Mouse (Mus musculus) midbrain, embryonic 14.5 days (tissue): ENCODE data around the gene Prrx2. TPM values are rescaled to one million over a fixed set of nuclear protein-coding genes. Genes with fewer than 3 reads are reported as not detected.

Source experiments
- ATAC-seq: fragments of 200-750 bp; cut with Nextera tagmentation; 2 replicates; pipeline ENCODE4 v1.8.0; 2017; ENCODE audit warnings: moderate number of reproducible peaks, moderate library complexity; ENCODE audit not compliant: low FRiP score, low TSS enrichment
- DNase-seq: peaks from one replicate; pipeline ENCODE4 v3.0.0-alpha.2; 2015
- H3K27ac ChIP-seq: fragments of 300-500 bp; sonication (generic); replicated peaks from 2 replicates; pipeline ENCODE4 v1.5.1; 2014; ENCODE audit warnings: mild to moderate bottlenecking, low read depth, low read length, moderate library complexity
- H3K27me3 ChIP-seq: fragments of 300-500 bp; sonication (generic); 2 replicates; pipeline ENCODE4 v1.6.1; 2014; ENCODE audit warnings: low read length, control low read depth, mixed read lengths; ENCODE audit not compliant: control insufficient read depth, insufficient read depth
- H3K36me3 ChIP-seq: fragments of 300-500 bp; sonication (generic); 2 replicates; pipeline ENCODE4 v1.6.1; 2014; ENCODE audit warnings: low read length, control low read depth; ENCODE audit not compliant: control insufficient read depth, insufficient read depth
- H3K4me1 ChIP-seq: fragments of 300-500 bp; sonication (generic); 2 replicates; pipeline ENCODE4 v1.6.1; 2014; ENCODE audit warnings: mild to moderate bottlenecking, antibody characterized with exemption, low read length, control low read depth; ENCODE audit not compliant: control insufficient read depth, insufficient read depth
- H3K4me2 ChIP-seq: fragments of 300-500 bp; sonication (generic); 2 replicates; pipeline ENCODE4 v1.6.1; 2014; ENCODE audit warnings: mild to moderate bottlenecking, low read length, moderate library complexity
- H3K4me3 ChIP-seq: fragments of 300-500 bp; sonication (generic); replicated peaks from 2 replicates; pipeline ENCODE4 v1.5.1; 2014; ENCODE audit warnings: low read depth, low read length
- H3K9ac ChIP-seq: fragments of 300-500 bp; sonication (generic); replicated peaks from 2 replicates; pipeline ENCODE4 v1.6.1; 2014; ENCODE audit warnings: mild to moderate bottlenecking, low read length, moderate library complexity
- H3K9me3 ChIP-seq: fragments of 300-500 bp; sonication (generic); 2 replicates; pipeline ENCODE4 v1.6.1; 2016; ENCODE audit warnings: low read length, control low read depth, mixed read lengths; ENCODE audit not compliant: control insufficient read depth
- WGBS: fragments of 180-500 bp; shearing (Covaris S2); extraction: QIAGEN DNeasy Blood & Tissue Kit; methylation state at CpG from one replicate; pipeline ENCODE4 v1.1.7; 2014; 5-methylcytosine and 5-hydroxymethylcytosine counted together
- polyA plus RNA-seq: library from polyadenylated mRNA; unstranded; fragments of >200 nt; fragmentation: Nextera tagmentation; extraction: Ambion mirVana; gene quantifications from 2 replicates; pipeline ENCODE4 v1.2.1, GENCODE M21; 2014

Gene Prrx2
- polyA plus RNA-seq, 1 experiment from 2014 or later: 2.2 TPM

DNA sequence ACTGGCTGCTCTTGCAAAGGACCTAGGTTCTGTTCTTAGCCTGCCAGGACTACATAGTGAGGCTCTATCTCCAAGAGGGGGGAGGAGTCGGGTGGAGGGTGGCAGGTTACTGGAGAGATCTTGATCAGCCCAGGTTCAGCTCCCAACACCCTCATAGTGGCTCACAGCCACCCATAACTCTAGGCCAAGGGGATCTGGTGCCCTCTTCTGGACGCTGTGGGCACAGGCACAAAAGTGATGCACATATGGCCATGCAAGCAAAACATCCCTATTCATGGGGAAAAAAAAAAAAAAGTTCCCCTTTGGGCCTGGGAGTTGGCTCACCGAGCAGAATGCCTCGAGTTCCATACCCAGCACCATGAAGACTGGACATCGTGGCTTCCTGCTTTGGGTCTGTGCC, 5.5 kb upstream of the Prrx2 start:
- no peak for ATAC-seq
- H3K4me2 ChIP-seq: no peak overlapping the region
- H3K36me3 ChIP-seq: peaks cover 16% of the 10 kb centered on the region
- H3K4me1 ChIP-seq: peaks cover 14% of the 10 kb centered on the region
- no peak overlapping the region for H3K27ac ChIP-seq
- H3K4me3 ChIP-seq: no peak overlapping the region
- no peaks in the 10 kb centered on the region for H3K9me3 ChIP-seq
- 37% methylated on average over 5 of the region's 5 CpGs for WGBS
- H3K9ac ChIP-seq: no peak overlapping the region
- no peaks in the 10 kb centered on the region for H3K27me3 ChIP-seq
- DNase-seq: peak; percentile 17

DNA sequence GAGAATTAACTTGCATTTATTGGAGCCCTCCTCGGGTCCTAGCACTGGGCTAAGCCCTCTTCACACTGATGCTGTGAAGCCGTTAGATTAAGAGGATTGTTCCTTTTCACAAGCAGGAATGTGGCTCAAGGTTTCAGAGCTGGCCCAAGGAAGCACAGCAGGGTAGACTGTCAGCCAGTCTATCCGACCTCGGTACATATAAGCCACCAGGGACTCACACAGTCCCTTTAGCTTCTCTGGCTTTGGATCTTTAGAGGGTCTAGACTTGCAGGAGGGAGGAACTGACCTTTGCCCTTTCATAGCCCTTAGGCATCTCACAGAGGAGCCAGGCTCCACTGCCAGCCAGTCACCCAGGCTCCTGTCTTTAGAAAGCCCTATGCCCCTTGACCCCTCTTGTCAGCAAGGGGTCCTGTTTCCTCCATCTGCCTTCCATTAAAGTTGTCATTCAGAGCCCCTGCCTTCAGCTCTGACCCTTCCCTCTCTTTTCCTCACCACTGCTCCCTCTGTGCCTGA, 4.4 kb upstream of the Prrx2 start, which contains the start of gene Asb6:
Gene Asb6 (minus strand): TSS at position 51 of the 513 bp plus-strand sequence.
- Histone ChIP-seq H3K9me3 (no peaks in the 10 kb centered on the region), H3K27me3 (no peaks in the 10 kb centered on the region), H3K4me3 (no peak within 1 kb of the TSS), H3K36me3 (peaks cover 6% of the 10 kb centered on the region), H3K4me1 (peaks cover 14% of the 10 kb centered on the region), H3K4me2 (no peak within 1 kb of the TSS), H3K27ac (no peak within 1 kb of the TSS), H3K9ac (no peak within 1 kb of the TSS)
- whole genome bisulfite sequencing: 5% methylated on average over 4 of the region's 4 CpGs
- ATAC-seq: no peak
- no peak for DNase-seq

DNA sequence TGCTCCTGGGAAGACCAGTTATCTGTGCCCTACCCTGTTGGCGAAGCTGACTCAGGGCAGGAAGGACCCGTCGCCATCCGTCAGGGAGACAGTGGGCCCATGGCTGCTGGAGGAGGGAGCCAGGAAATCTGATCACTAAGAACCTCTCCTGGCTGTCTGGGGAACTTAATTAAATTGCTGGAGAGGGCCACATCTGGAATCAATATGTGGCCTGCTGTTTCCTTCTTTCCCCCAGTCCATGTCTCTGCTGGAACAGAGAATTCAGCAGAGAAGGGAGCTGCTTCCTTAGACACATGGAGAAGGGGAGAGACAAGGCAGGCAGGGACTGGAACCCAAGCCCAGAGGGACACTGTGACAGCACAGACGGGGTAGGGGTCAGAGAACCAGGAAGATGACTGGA, 1.1 kb upstream of the Prrx2 start:
- Histone ChIP-seq H3K27me3 (no peaks in the 10 kb centered on the region), H3K4me3 (no peak overlapping the region), H3K4me1 (peaks cover 4% of the 10 kb centered on the region; the same call in 1 of the 2 replicates), H3K9me3 (no peaks in the 10 kb centered on the region), H3K27ac (no peak overlapping the region), H3K4me2 (no peak overlapping the region), H3K36me3 (no peaks in the 10 kb centered on the region), H3K9ac (no peak overlapping the region)
- WGBS: 61% methylated on average over 5 of the region's 5 CpGs
- DNase-seq: no peak
- no peak for ATAC-seq

DNA sequence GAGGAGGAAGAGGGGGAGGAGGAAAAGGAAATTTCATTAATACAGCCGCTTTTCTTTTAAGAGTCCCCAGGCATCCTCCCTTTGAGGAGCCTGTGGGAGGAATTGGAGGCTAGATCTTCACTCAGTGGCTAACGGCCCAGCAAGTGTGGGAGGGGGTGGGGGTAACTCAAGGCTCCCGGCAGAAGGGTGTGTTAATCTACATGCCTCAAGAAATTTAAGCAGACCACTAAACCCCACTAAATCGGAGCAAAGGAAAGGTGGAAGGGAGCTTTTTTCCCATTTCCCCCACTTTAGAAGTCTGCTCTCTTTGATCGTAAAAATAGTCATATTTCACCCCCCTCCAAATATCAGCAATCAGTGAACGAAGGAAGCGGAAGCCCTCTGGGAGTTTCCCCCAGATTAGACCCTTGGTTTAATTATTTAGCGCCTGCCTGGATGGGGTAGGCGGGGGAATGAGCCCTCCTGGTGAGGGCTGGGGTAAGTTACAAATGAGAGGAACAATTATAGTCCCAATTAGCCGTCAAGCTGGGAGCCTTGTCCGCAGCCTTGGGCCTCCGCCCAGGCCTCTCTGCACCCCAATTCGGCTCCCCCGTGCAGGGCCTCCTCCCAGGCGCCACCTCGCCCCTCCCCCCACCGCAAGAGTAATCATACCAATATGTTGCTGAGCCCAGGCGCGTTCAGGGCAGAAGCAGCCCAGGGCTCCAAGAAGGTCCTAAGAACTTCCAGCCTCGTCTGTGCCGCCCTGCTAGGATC, 1.6 kb downstream of the Prrx2 start:
- Histone ChIP-seq H3K27ac (no peak overlapping the region), H3K4me2 (no peak overlapping the region)
- WGBS: 17% methylated on average over 21 of the region's 21 CpGs

DNA sequence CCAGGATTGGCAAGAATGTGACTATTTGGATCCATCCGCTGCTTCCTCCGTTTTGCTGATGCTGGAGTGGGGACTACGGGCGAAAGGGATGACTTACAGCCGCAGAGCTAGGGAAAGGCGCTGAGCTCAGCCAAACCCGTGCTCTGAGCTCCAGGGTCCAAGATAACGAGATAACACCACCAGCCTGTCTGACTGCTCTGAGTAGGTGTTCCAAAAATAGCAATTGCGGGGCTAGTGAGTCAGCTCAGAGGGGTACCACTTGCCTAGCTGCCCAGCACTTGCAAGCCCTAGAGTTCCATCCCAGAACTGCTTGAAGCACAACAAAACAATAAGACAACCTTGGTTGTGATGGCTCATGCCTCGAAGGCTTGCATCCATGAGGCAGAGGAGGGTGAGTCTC, 7.8 kb downstream of the Prrx2 start:
- H3K27me3 ChIP-seq: peaks cover 27% of the 10 kb centered on the region
- no peak overlapping the region for H3K9ac ChIP-seq
- ATAC-seq: no peak
- no peak overlapping the region for H3K4me3 ChIP-seq
- peaks cover 8% of the 10 kb centered on the region; the same call in 1 of the 2 replicates for H3K4me1 ChIP-seq
- DNase-seq: no peak
- H3K9me3 ChIP-seq: no peaks in the 10 kb centered on the region
- H3K36me3 ChIP-seq: no peaks in the 10 kb centered on the region
- H3K4me2 ChIP-seq: no peak overlapping the region
- no peak overlapping the region for H3K27ac ChIP-seq
- 71% methylated on average over 10 of the region's 10 CpGs for WGBS

More for the DNA sequence above, 1.6 kb downstream of the Prrx2 start:
- H3K27me3 ChIP-seq: no peaks in the 10 kb centered on the region
- H3K36me3 ChIP-seq: no peaks in the 10 kb centered on the region
- H3K4me1 ChIP-seq: peaks cover 4% of the 10 kb centered on the region; the same call in 1 of the 2 replicates
- H3K9me3 ChIP-seq: no peaks in the 10 kb centered on the region
- DNase-seq (no peak), ATAC-seq (no peak)
- H3K4me3 ChIP-seq: no peak overlapping the region
- H3K9ac ChIP-seq: no peak overlapping the region

DNA sequence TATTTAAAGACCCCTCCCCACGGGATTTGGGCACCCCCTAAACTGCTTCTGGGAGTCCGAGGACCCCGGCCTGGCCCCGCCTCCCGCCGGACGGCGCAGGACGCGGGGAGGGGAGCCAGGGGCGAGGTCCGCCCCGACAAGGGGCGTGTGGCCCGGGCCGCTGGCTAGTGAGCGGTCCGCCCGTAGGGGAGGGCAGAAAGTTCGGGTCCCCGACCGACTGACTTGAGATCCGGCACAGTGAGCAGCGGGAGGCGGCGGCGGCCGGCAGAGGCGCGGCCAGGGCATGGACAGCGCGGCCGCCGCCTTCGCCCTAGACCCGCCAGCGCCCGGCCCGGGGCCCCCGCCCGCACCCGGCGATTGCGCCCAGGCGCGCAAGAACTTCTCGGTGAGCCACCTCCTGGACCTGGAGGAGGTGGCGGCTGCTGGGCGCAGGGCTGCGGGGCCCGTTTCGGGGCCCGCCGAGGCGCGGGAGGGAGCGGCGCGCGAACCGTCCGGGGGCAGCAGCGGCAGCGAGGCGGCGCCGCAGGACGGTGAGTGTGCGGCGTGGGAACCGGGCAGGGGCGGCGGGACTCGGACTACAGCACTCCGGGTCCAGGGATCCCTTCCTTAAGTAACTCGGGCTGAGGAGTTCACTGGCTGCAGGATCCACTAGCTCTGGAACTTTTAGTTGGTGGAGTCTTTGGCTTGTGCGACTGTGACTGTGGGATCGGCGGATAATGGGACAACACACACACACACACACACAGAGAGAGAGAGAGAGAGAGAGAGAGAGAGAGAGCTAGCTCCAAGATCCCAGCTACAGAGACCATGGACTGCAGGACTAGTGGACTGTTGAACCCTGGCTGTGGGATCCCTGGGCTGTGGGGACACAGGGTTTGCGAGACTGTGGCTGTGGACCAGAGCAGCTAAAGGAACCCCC, 10.6 kb downstream of the Prrx2 start:
- peak overlapping the region; percentile 69 for H3K4me2 ChIP-seq
- no peak for DNase-seq
- no peak for ATAC-seq
- peaks cover 27% of the 10 kb centered on the region for H3K27me3 ChIP-seq
- H3K4me3 ChIP-seq: peak overlapping the region; percentile 38
- H3K36me3 ChIP-seq: no peaks in the 10 kb centered on the region
- H3K9me3 ChIP-seq: no peaks in the 10 kb centered on the region
- peaks cover 8% of the 10 kb centered on the region; the same call in 1 of the 2 replicates for H3K4me1 ChIP-seq
- under 1% methylated on average over 80 of the region's 80 CpGs for WGBS
- no peak overlapping the region for H3K27ac ChIP-seq
- peak overlapping the region; percentile 51 for H3K9ac ChIP-seq

DNA sequence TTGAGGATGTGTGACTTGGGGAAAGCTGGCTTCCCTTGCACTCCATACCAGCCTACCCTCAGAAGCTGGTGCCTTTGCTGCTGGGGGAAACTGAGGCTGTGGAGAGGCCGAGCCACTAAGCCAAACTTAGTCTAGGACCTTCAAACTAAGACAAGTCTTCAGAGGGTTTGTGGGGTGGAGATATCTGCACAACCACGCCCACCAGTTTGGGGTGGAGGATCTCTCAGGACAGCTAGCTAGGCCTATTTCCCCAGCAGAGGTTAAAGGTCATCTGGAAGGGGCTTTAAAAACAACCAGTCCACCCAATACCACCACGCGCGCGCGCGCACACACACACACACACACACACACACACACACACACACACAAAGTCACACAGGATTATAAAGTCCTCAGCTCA, 11.5 kb downstream of the Prrx2 start:
- WGBS: 85% methylated on average over 8 of the region's 8 CpGs
- Histone ChIP-seq H3K4me2 (no peak overlapping the region), H3K27ac (no peak overlapping the region), H3K9me3 (no peaks in the 10 kb centered on the region), H3K9ac (no peak overlapping the region), H3K4me3 (no peak overlapping the region), H3K27me3 (peaks cover 27% of the 10 kb centered on the region), H3K36me3 (no peaks in the 10 kb centered on the region), H3K4me1 (peaks cover 8% of the 10 kb centered on the region; the same call in 1 of the 2 replicates)
- DNase-seq (no peak), ATAC-seq (no peak)

DNA sequence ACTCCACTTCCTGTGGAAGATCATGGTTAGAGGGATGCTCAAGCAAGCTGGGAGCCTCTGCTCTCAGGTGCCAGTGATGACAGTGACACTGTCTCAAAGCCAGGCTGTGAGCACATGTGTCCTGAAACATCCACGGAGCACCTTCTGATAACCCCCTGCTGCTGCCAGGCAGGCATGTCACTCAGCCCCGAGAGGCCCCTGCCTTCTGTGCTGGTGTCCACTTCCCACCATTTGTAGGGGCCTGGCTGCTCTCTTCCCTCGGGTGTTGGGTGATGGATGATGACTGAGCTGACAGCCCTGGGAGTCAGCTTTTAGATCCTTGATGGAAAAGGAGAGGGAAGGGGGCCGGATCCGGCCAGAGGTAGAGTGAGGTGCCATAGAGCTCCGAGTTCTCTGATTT, 12.0 kb downstream of the Prrx2 start:
- Histone ChIP-seq H3K27ac (no peak overlapping the region), H3K4me2 (no peak overlapping the region), H3K9me3 (no peaks in the 10 kb centered on the region), H3K9ac (no peak overlapping the region), H3K4me3 (no peak overlapping the region), H3K27me3 (peaks cover 27% of the 10 kb centered on the region), H3K36me3 (no peaks in the 10 kb centered on the region), H3K4me1 (peaks cover 8% of the 10 kb centered on the region; the same call in 1 of the 2 replicates)
- DNase-seq (no peak), ATAC-seq (no peak)
- 46% methylated on average over 6 of the region's 6 CpGs for WGBS
